Mouse (Mus musculus): ENCODE results near the gene Cd82. TPM values are rescaled to one million over a fixed set of nuclear protein-coding genes. Genes with fewer than 3 reads are reported as not detected.
A peak's percentile ranks its signal among the peaks of the same experiment; 100 is the strongest.

Cd82 gene
- polyA plus RNA-seq, 1 experiment from 2014 or later, result 59.2 TPM

DNA sequence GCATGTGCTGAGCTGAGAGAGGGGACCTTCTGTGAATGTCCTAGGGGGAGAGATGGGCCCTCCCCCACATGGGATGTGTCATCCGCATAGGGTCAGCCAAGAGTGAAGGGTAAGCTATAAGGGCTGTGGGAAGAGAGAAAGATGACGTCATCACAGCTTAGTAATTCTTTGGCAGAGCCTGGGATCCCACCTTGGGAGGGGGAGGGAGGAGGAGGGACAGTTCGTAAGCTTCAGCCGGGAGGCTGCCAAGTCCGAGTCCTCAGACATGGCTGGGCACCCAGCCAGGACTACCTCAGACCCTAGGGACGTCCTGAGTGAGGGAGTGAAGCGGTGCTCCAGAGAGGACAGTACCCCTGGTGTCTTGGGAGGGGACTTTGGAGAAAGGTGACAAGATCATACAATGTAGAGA, 57.9 kb downstream of the Cd82 start:
- H3K4me2 ChIP-seq, result no peak overlapping the region
- H3K4me1 ChIP-seq, result peaks cover 9% of the 10 kb centered on the region
- H3K27me3 ChIP-seq, result no peaks in the 10 kb centered on the region
- ATAC-seq (ENCODE audit: borderline replicate concordance, extremely low read depth, low FRiP score, low TSS enrichment), result peak; percentile 66; the same call in 1 of the 2 replicates
- no peak overlapping the region for H3K9ac ChIP-seq
- no peaks in the 10 kb centered on the region for H3K9me3 ChIP-seq
- 14% methylated on average over 7 of the region's 7 CpGs for WGBS
- no peaks in the 10 kb centered on the region for H3K36me3 ChIP-seq
- H3K27ac ChIP-seq, result no peak overlapping the region
- H3K4me3 ChIP-seq, result no peak overlapping the region

DNA sequence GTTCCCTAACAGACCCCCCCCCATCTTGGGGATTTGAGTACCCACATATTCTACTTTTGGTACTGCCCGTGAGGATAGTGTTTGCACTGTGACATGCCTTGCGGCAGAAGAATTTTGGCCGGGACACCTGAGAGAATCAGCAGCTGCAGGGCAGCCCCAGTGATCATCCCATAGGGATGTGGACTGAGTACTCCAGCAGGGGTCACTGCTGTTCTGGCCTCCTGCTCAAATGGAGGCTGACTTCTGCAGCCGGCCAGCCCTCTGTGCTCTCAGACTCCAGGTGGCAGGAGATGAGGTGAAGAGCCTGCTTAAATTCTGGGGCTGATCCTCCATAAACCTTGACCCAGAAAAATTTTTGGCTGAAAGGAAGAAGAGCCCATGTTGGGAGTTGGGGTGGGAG, 58.8 kb downstream of the Cd82 start:
- H3K9me3 ChIP-seq, result no peaks in the 10 kb centered on the region
- no peak for ATAC-seq (ENCODE audit: borderline replicate concordance, extremely low read depth, low FRiP score, low TSS enrichment)
- H3K4me3 ChIP-seq, result no peak overlapping the region
- no peak overlapping the region for H3K9ac ChIP-seq
- peaks cover 9% of the 10 kb centered on the region for H3K4me1 ChIP-seq
- 24% methylated on average over 4 of the region's 4 CpGs for WGBS
- H3K27me3 ChIP-seq, result no peaks in the 10 kb centered on the region
- no peak overlapping the region for H3K27ac ChIP-seq
- H3K36me3 ChIP-seq, result no peaks in the 10 kb centered on the region
- no peak overlapping the region for H3K4me2 ChIP-seq

DNA sequence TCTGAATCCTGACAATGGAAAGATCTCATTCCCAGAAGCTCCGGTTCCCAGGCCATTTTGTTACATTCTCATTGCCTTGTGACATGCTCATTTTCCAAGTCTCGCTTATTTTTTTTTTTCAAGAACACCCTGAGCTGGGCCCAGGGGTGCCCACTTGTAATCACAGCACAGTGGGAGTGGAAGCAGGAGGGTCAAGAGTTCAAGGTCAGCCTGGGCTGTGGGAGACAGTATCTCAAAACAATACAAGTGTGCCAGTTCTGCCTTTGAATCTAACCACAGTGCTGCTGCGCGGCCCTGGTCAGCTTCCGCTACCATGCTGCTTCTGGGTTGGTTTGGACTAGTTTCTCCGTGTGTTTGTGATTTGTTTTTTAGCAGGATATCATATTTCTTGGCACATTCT, 59.7 kb downstream of the Cd82 start:
- Histone ChIP-seq H3K9ac (no peak overlapping the region), H3K27me3 (no peaks in the 10 kb centered on the region), H3K36me3 (no peaks in the 10 kb centered on the region), H3K4me2 (no peak overlapping the region), H3K9me3 (no peaks in the 10 kb centered on the region), H3K27ac (no peak overlapping the region), H3K4me1 (peaks cover 9% of the 10 kb centered on the region), H3K4me3 (no peak overlapping the region)
- WGBS, result 87% methylated on average over 6 of the region's 6 CpGs
- no peak for ATAC-seq (ENCODE audit: borderline replicate concordance, extremely low read depth, low FRiP score, low TSS enrichment)

DNA sequence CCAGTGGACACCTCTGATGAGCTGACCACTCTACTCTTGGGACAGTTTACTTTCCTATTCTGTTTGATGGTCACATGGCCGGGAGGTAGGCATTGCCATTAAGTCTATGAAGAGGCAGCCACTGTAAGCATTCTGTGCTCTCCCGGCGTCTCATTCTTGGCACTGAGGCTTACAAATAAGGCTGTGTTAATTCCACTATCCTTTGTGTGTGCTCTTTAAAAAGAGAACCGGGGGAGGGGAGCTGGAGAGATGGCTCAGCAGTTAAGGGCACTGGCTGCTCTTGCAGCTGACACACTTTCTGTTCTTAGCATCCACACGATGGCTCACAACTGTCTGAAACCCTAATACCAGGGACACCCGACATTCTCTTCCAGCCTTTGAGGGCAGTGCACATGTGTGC, 71.7 kb downstream of the Cd82 start:
- Histone ChIP-seq H3K36me3 (no peaks in the 10 kb centered on the region), H3K4me1 (no peaks in the 10 kb centered on the region), H3K27me3 (no peaks in the 10 kb centered on the region; the same call in 1 of the 2 replicates), H3K4me3 (no peak overlapping the region), H3K4me2 (no peak overlapping the region), H3K9ac (no peak overlapping the region), H3K27ac (no peak overlapping the region), H3K9me3 (no peaks in the 10 kb centered on the region)
- no peak for ATAC-seq (ENCODE audit: borderline replicate concordance, extremely low read depth, low FRiP score, low TSS enrichment)
- WGBS, result 59% methylated on average over 6 of the region's 6 CpGs

- WGBS, result 28% methylated on average over 11 of the region's 11 CpGs
- ATAC-seq (ENCODE audit: borderline replicate concordance, extremely low read depth, low FRiP score, low TSS enrichment), result peak; percentile 17; the same call in 1 of the 2 replicates
Observed at GRCm38 (mm10) chr2:93390170-93390926, 72.6 kb downstream of the Cd82 start.

DNA sequence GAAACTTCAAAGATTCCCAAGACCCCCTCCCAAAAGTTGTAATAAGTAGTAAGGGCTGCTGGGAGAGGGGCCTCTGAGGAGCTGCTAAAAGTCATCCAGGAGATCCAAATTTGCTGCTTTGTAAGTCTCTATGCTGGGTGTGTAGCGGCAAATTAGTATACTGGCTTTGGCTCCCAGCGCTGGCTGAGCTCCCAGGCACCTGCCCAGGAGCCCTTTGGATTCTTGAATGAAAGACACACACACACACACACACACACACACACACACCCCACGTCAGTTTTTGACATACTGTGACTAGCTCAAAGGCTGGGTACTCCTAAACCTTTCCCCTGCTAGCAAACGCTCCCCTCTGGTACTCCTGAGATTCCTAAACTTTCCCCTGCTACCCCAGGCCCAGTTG, 76.0 kb downstream of the Cd82 start:
- Histone ChIP-seq H3K27me3 (no peaks in the 10 kb centered on the region; the same call in 1 of the 2 replicates), H3K9ac (no peak overlapping the region), H3K4me1 (no peaks in the 10 kb centered on the region), H3K36me3 (no peaks in the 10 kb centered on the region), H3K4me2 (no peak overlapping the region), H3K27ac (no peak overlapping the region), H3K4me3 (no peak overlapping the region), H3K9me3 (no peaks in the 10 kb centered on the region)
- WGBS, result 62% methylated on average over 4 of the region's 4 CpGs
- no peak for ATAC-seq (ENCODE audit: borderline replicate concordance, extremely low read depth, low FRiP score, low TSS enrichment)

More at GRCm38 (mm10) chr2:93390170-93390926, 72.6 kb downstream of the Cd82 start:
- no peaks in the 10 kb centered on the region for H3K9me3 ChIP-seq
- no peak overlapping the region for H3K9ac ChIP-seq
- no peaks in the 10 kb centered on the region for H3K4me1 ChIP-seq
- no peaks in the 10 kb centered on the region for H3K36me3 ChIP-seq
- no peaks in the 10 kb centered on the region; the same call in 1 of the 2 replicates for H3K27me3 ChIP-seq
- H3K27ac ChIP-seq, result no peak overlapping the region
- no peak overlapping the region for H3K4me2 ChIP-seq
- H3K4me3 ChIP-seq, result no peak overlapping the region

- Histone ChIP-seq H3K4me2 (no peak overlapping the region), H3K36me3 (no peaks in the 10 kb centered on the region), H3K9ac (no peak overlapping the region), H3K9me3 (no peaks in the 10 kb centered on the region), H3K4me1 (0 out of 2 replicates have a peak, but pooled peaks cover 4% of the 10 kb centered on the region), H3K27ac (no peak overlapping the region), H3K27me3 (no peaks in the 10 kb centered on the region; the same call in 1 of the 2 replicates), H3K4me3 (no peak overlapping the region)
- WGBS, result 71% methylated on average over 5 of the region's 5 CpGs
- no peak for ATAC-seq (ENCODE audit: borderline replicate concordance, extremely low read depth, low FRiP score, low TSS enrichment)
Observed at GRCm38 (mm10) chr2:93383831-93384230, 79.1 kb downstream of the Cd82 start.

GRCm38 (mm10) chr2:93380680-93381089, 82.3 kb downstream of the Cd82 start:
- no peak overlapping the region for H3K4me3 ChIP-seq
- 0 out of 2 replicates have a peak, but pooled peaks cover 4% of the 10 kb centered on the region for H3K4me1 ChIP-seq
- H3K9ac ChIP-seq, result no peak overlapping the region
- H3K27me3 ChIP-seq, result no peaks in the 10 kb centered on the region
- WGBS, result 27% methylated on average over 2 of the region's 2 CpGs
- no peaks in the 10 kb centered on the region for H3K9me3 ChIP-seq
- no peak overlapping the region for H3K4me2 ChIP-seq
- no peak overlapping the region for H3K27ac ChIP-seq
- peak; percentile 60 for ATAC-seq (ENCODE audit: borderline replicate concordance, extremely low read depth, low FRiP score, low TSS enrichment)
- no peaks in the 10 kb centered on the region for H3K36me3 ChIP-seq

- ATAC-seq (ENCODE audit: borderline replicate concordance, extremely low read depth, low FRiP score, low TSS enrichment), result no peak
Observed at GRCm38 (mm10) chr2:93377797-93378196, 85.1 kb downstream of the Cd82 start.

GRCm38 (mm10) chr2:93377157-93377556, 85.8 kb downstream of the Cd82 start:
- H3K27me3 ChIP-seq, result no peaks in the 10 kb centered on the region
- no peaks in the 10 kb centered on the region for H3K36me3 ChIP-seq
- 0 out of 2 replicates have a peak, but pooled peaks cover 4% of the 10 kb centered on the region for H3K4me1 ChIP-seq
- no peaks in the 10 kb centered on the region for H3K9me3 ChIP-seq
- no peak overlapping the region for H3K4me2 ChIP-seq
- WGBS, result 93% methylated on average over 3 of the region's 3 CpGs
- no peak overlapping the region for H3K4me3 ChIP-seq
- ATAC-seq (ENCODE audit: borderline replicate concordance, extremely low read depth, low FRiP score, low TSS enrichment), result no peak
- H3K27ac ChIP-seq, result no peak overlapping the region
- H3K9ac ChIP-seq, result no peak overlapping the region

More at GRCm38 (mm10) chr2:93377797-93378196, 85.1 kb downstream of the Cd82 start:
- no peaks in the 10 kb centered on the region for H3K36me3 ChIP-seq
- no peaks in the 10 kb centered on the region for H3K27me3 ChIP-seq
- 49% methylated on average over 15 of the region's 15 CpGs for WGBS
- H3K27ac ChIP-seq, result no peak overlapping the region
- no peak overlapping the region for H3K4me3 ChIP-seq
- no peak overlapping the region for H3K4me2 ChIP-seq
- no peak overlapping the region for H3K9ac ChIP-seq
- H3K4me1 ChIP-seq, result 0 out of 2 replicates have a peak, but pooled peaks cover 4% of the 10 kb centered on the region
- no peaks in the 10 kb centered on the region for H3K9me3 ChIP-seq

DNA sequence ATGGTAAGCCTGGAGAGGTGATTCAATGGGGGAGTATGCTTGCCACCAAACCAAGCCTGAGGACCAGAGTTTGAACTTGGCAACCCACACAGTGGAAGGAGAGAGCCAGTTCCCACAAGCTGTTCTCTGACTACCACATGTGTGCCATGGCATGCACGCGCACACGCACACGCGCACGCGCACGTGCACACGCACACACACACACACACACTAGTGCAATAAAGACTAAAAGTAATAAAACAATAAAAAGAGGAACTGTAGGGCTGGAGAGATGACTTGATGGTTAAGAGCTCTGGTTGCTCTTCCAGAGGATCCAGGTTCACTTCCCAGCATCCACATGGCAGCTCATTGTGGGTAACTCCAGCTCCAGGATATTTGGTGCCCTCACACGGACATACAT, 90.1 kb downstream of the Cd82 start:
- H3K4me2 ChIP-seq, result no peak overlapping the region
- H3K4me3 ChIP-seq, result no peak overlapping the region
- WGBS, result 91% methylated on average over 10 of the region's 10 CpGs
- ATAC-seq (ENCODE audit: borderline replicate concordance, extremely low read depth, low FRiP score, low TSS enrichment), result no peak
- no peaks in the 10 kb centered on the region for H3K9me3 ChIP-seq
- no peak overlapping the region for H3K9ac ChIP-seq
- H3K4me1 ChIP-seq, result 0 out of 2 replicates have a peak, but pooled peaks cover 4% of the 10 kb centered on the region
- H3K27ac ChIP-seq, result 0 out of 2 replicates have a peak overlapping the region, but pooled peaks have one; percentile 35
- no peaks in the 10 kb centered on the region for H3K27me3 ChIP-seq
- no peaks in the 10 kb centered on the region for H3K36me3 ChIP-seq

DNA sequence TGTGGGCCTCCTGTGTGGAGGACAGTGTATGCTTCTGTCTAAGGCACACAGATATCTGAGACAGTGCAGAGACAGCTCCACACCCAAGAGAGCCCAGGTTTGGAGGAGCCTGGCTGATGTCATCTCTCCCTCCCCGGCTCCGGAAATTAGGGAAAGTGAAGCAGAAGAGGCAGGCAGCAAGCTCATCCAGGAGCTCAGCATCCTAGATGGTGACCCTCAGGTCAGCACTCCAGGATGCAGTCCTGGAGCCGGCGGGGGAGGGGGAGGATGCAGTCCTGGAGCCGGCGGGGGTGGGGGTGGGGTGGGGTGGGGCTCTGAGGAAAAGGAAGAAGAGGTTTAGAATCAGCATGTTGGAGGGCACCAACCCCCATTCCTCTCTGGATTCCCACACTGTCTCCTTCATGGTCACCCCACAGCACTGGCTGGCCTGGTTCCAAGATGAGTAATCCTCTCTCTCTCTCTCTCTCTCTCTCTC, 90.8 kb downstream of the Cd82 start:
- Histone ChIP-seq H3K27ac (no peak overlapping the region; the same call in 1 of the 2 replicates), H3K9ac (no peak overlapping the region)
- 11% methylated on average over 4 of the region's 6 CpGs for WGBS

More for the DNA sequence above, 90.8 kb downstream of the Cd82 start:
- Histone ChIP-seq H3K4me3 (no peak overlapping the region), H3K4me1 (0 out of 2 replicates have a peak, but pooled peaks cover 4% of the 10 kb centered on the region), H3K9me3 (no peaks in the 10 kb centered on the region), H3K36me3 (no peaks in the 10 kb centered on the region), H3K27me3 (no peaks in the 10 kb centered on the region), H3K4me2 (no peak overlapping the region)
- peak; percentile 31; the same call in 1 of the 2 replicates for ATAC-seq (ENCODE audit: borderline replicate concordance, extremely low read depth, low FRiP score, low TSS enrichment)
